Mouse (Mus musculus): Measurements from ENCODE around the gene Zfp131.

DNA sequence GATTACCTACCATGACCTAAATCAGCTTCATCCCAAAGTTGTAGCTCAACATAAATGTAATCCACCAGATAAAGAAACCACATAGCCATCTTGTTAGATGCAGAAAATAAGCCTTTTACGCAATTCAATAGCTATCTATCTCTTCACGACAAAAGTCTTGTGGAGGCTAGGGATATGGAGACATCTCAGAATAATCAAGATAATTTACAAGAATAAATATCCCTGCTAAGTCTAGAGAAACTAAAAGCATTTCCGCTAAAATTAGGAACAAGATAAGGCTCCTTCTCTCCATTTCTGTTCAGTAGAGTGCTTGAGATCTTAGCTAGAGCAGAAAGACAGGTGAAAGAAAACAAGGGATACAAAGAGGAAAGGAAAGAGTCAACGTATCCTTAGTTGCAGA lies 43.8 kb downstream of the Zfp131 start:
- TF ChIP-seq POLR2A (IDR thresholded peaks at IDR 0.05; ENCODE audit: insufficient read depth, low read length) = no peak
- no peak for TF ChIP-seq CTCF (IDR thresholded peaks at IDR 0.05; ENCODE audit: low read depth, low read length)

All from ES-Bruce4 (cell line).